Mouse (Mus musculus) forebrain, embryonic 16.5 days (tissue): ENCODE measurements around the gene Khnyn. TPM values are rescaled to one million over a fixed set of nuclear protein-coding genes. Genes with fewer than 3 reads are reported as not detected.

ENCODE experiments used
- ATAC-seq: fragments of 200-750 bp; cut with Nextera tagmentation; 2 replicates; pipeline ENCODE4 v1.8.0; 2017; ENCODE audit warnings: mild to moderate bottlenecking, moderate library complexity
- H3K27ac ChIP-seq: fragments of 300-500 bp; sonication (generic); 2 replicates; pipeline ENCODE4 v1.5.1; 2014; ENCODE audit warnings: low read length, control low read depth
- H3K27me3 ChIP-seq: fragments of 300-500 bp; sonication (generic); replicated peaks from 2 replicates; pipeline ENCODE4 v1.6.1; 2014; ENCODE audit warnings: low read length; ENCODE audit not compliant: control insufficient read depth, insufficient read depth
- H3K36me3 ChIP-seq: fragments of 300-500 bp; sonication (generic); 2 replicates; pipeline ENCODE4 v1.6.1; 2014; ENCODE audit not compliant: control insufficient read depth, insufficient read depth
- H3K4me1 ChIP-seq: fragments of 300-500 bp; sonication (generic); replicated peaks from 2 replicates; pipeline ENCODE4 v1.6.1; 2014; ENCODE audit warnings: low read length; ENCODE audit not compliant: control insufficient read depth, insufficient read depth
- H3K4me2 ChIP-seq: fragments of 300-500 bp; sonication (generic); 2 replicates; pipeline ENCODE4 v1.6.1; 2014; ENCODE audit warnings: mild to moderate bottlenecking, low read length, control low read depth
- H3K4me3 ChIP-seq: fragments of 300-500 bp; sonication (generic); replicated peaks from 2 replicates; pipeline ENCODE4 v1.5.1; 2014; ENCODE audit warnings: mild to moderate bottlenecking, low read length, control low read depth
- H3K9ac ChIP-seq: fragments of 300-500 bp; sonication (generic); replicated peaks from 2 replicates; pipeline ENCODE4 v1.6.1; 2014; ENCODE audit warnings: low read depth, low read length, control low read depth
- H3K9me3 ChIP-seq: fragments of 300-500 bp; sonication (generic); 2 replicates; pipeline ENCODE4 v1.6.1; 2016; ENCODE audit warnings: low read length; ENCODE audit not compliant: control insufficient read depth
- WGBS: fragments of 180-500 bp; shearing (Covaris S2); extraction: QIAGEN DNeasy Blood & Tissue Kit; methylation state at CpG from one replicate; pipeline ENCODE4 v1.1.7; 2014; 5-methylcytosine and 5-hydroxymethylcytosine counted together
- polyA plus RNA-seq: library from polyadenylated mRNA; unstranded; fragments of >200 nt; fragmentation: Nextera tagmentation; extraction: Ambion mirVana; gene quantifications from 2 replicates; pipeline ENCODE4 v1.2.1, GENCODE M21; 2015

Gene Khnyn
- polyA plus RNA-seq, 1 experiment from 2014 or later = 10.3 TPM

- Histone ChIP-seq H3K4me3 (no peak overlapping the region), H3K36me3 (no peaks in the 10 kb centered on the region), H3K27ac (no peak overlapping the region), H3K4me2 (no peak overlapping the region), H3K9me3 (no peaks in the 10 kb centered on the region), H3K4me1 (peaks cover 19% of the 10 kb centered on the region), H3K9ac (no peak overlapping the region), H3K27me3 (no peaks in the 10 kb centered on the region)
- 87% methylated on average over 8 of the region's 8 CpGs for WGBS
- ATAC-seq = no peak
Measured at GRCm38 (mm10) chr14:55880982-55881381, 3.8 kb upstream of the Khnyn start.

DNA sequence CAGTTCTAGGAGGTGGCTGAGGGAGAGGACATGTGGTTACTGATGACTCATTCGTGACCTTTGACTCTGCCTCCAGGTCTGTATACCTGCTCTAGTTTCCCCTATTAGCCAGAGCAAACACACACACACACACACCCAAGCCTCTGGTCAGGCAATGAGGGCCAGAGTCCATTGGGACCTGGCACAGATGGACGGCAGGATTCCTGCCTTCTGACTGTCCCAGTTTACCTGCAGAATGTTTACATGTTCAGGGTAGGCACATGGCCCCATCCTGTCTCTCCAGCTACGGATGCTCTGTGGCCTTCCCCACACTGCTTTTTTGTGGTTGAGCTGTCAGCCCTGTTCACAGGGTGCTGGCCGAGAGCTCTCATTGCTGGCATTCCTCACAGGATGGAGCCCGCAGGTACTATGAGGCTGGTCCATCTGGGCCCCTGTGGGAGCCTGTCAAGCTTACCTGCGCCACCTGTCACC lies 2.5 kb upstream of the Khnyn start:
- no peak for ATAC-seq
- H3K36me3 ChIP-seq = no peaks in the 10 kb centered on the region
- no peak overlapping the region for H3K4me3 ChIP-seq
- H3K27me3 ChIP-seq = no peaks in the 10 kb centered on the region
- H3K4me2 ChIP-seq = no peak overlapping the region
- H3K4me1 ChIP-seq = peaks cover 23% of the 10 kb centered on the region
- no peak overlapping the region for H3K27ac ChIP-seq
- no peaks in the 10 kb centered on the region for H3K9me3 ChIP-seq
- no peak overlapping the region for H3K9ac ChIP-seq
- WGBS = 79% methylated on average over 6 of the region's 6 CpGs

DNA sequence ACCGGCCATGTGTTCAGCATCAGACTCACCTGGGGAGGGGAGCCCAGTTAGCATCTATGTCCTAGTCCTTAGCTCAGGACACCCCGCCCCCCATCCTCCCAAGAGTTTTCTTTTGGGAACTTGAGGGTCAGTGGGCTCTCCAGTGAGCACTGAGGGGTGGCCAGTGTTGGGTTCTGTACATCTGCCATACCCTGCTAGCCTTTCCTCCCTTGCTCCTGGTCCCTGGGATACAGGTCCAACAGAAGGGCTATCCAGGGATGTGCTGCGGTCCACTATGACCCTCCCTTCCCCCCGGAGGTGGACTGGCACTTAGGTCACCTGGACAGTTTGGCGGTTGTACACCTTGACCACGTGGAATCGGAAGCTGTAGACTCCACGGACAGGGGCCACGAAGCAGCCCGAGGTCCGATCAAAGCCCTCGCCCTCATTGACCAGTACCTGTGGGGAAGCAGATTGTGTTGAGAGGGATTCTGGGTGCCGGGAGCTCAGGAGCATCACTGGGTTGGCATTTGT lies 1.5 kb upstream of the Khnyn start:
- H3K4me3 ChIP-seq = no peak overlapping the region
- H3K4me1 ChIP-seq = peaks cover 21% of the 10 kb centered on the region
- no peak overlapping the region for H3K4me2 ChIP-seq
- no peak overlapping the region for H3K27ac ChIP-seq
- no peak for ATAC-seq
- H3K9ac ChIP-seq = no peak overlapping the region
- H3K36me3 ChIP-seq = peaks cover 3% of the 10 kb centered on the region; the same call in 1 of the 2 replicates
- no peaks in the 10 kb centered on the region for H3K27me3 ChIP-seq
- WGBS = 97% methylated on average over 13 of the region's 13 CpGs
- H3K9me3 ChIP-seq = no peaks in the 10 kb centered on the region

DNA sequence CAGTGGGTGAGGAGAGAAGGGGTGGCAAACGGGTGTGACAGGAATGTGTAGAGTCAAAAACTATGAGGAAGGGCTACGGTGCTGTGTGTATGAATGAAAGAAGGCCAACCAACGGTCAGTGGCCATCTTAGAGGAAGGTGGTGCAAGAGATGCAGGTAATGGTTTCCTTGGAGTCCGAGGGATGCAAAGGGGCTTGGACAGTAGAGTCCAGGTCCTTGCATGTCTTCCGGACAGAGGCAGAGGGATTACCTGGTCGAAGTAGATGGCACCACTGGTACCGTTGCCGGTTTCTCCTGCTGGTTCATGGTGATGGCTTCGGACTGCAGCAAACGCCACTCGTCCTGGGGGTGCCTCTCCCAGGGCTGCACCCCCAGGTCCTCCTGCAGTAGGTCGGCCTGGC lies 1.1 kb upstream of the Khnyn start:
- Histone ChIP-seq H3K9ac (no peak overlapping the region), H3K9me3 (no peaks in the 10 kb centered on the region), H3K4me2 (no peak overlapping the region), H3K27ac (no peak overlapping the region), H3K4me3 (no peak overlapping the region), H3K36me3 (peaks cover 3% of the 10 kb centered on the region; the same call in 1 of the 2 replicates), H3K4me1 (peaks cover 21% of the 10 kb centered on the region), H3K27me3 (no peaks in the 10 kb centered on the region)
- no peak for ATAC-seq
- 88% methylated on average over 12 of the region's 12 CpGs for WGBS

GRCm38 (mm10) chr14:55884166-55884565 lies 581 bp upstream of the Khnyn start, which contains the start of gene Cbln3:
Cbln3 (minus strand) TSS chr14:55884392.
- Histone ChIP-seq H3K4me2 (peak within 1 kb of the TSS; percentile 88), H3K4me1 (peaks cover 21% of the 10 kb centered on the region), H3K4me3 (peak within 1 kb of the TSS; percentile 92), H3K27me3 (no peaks in the 10 kb centered on the region), H3K36me3 (peaks cover 3% of the 10 kb centered on the region; the same call in 1 of the 2 replicates), H3K9ac (peak within 1 kb of the TSS; percentile 90), H3K27ac (peak within 1 kb of the TSS; percentile 61), H3K9me3 (no peaks in the 10 kb centered on the region)
- 26% methylated on average over 4 of the region's 4 CpGs for WGBS
- ATAC-seq = peak; percentile 16

DNA sequence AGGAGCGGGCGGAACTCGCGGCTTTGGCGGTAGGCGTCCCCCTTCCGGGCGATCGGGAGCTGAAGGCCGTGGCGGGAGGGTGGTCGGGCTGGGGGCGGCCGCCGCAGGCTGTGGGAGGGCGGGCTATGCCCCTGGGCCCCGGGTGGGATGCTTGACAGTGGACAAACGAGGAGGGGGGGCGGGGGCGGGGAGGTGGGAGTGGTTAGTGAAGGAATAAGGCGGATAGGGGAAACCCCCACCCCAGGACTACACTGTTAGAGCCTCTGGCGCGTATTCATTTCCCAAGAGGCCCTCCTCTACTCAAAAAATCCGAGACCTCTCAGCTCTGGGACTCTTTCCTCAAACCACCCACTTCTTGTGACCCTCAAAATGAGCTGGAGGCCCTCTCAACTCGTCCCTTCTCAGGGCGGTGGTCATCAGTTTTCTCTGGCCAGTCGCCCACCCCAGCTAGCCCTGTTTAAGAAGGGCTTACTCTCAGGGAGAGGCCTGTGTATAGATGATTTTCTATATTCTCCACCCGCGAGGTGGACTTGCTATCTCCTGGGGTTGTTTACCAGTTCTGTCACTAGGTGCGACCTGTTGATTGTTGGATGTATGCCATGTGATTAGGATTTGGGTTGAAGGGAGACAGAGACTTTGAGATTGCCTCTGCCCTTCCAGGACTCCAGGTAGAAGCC lies 505 bp downstream of the Khnyn start:
- peak overlapping the region; percentile 61 for H3K27ac ChIP-seq
- peaks cover 21% of the 10 kb centered on the region for H3K4me1 ChIP-seq
- peak; percentile 63 for ATAC-seq
- peak overlapping the region; percentile 88 for H3K4me2 ChIP-seq
- H3K9ac ChIP-seq = peak overlapping the region; percentile 90
- WGBS = under 1% methylated on average over 21 of the region's 30 CpGs
- H3K4me3 ChIP-seq = peak overlapping the region; percentile 92
- H3K27me3 ChIP-seq = no peaks in the 10 kb centered on the region
- peaks cover 3% of the 10 kb centered on the region; the same call in 1 of the 2 replicates for H3K36me3 ChIP-seq
- H3K9me3 ChIP-seq = no peaks in the 10 kb centered on the region

DNA sequence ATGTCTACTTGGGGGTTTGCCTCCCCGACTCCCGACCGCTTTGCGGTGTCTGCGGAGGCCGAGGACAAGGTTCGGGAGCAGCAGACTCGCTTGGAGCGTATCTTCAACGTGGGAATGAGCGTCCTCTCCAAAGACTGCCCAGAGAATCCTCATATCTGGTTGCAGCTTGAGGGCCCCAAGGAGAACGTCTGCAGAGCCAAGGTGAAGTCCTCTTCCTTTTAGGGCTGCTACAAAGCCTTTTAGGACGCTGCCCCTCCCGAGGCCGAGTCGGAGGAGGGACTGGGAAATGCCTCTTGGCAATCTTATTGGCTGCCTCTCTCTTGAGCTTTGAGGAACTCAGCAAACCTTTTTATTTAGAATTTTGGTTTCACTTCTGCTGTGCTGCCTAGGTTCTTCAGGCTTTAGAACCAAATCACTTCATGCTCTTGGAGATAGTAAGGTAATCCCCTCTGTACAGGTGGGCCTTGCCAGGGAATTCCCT lies 1.1 kb downstream of the Khnyn start:
- Histone ChIP-seq H3K27me3 (no peaks in the 10 kb centered on the region), H3K4me3 (peak overlapping the region; percentile 92), H3K4me1 (peaks cover 21% of the 10 kb centered on the region), H3K36me3 (peaks cover 3% of the 10 kb centered on the region; the same call in 1 of the 2 replicates), H3K9me3 (no peaks in the 10 kb centered on the region), H3K4me2 (peak overlapping the region; percentile 88), H3K9ac (peak overlapping the region; percentile 90), H3K27ac (no peak overlapping the region)
- 9% methylated on average over 16 of the region's 16 CpGs for WGBS
- ATAC-seq = no peak

DNA sequence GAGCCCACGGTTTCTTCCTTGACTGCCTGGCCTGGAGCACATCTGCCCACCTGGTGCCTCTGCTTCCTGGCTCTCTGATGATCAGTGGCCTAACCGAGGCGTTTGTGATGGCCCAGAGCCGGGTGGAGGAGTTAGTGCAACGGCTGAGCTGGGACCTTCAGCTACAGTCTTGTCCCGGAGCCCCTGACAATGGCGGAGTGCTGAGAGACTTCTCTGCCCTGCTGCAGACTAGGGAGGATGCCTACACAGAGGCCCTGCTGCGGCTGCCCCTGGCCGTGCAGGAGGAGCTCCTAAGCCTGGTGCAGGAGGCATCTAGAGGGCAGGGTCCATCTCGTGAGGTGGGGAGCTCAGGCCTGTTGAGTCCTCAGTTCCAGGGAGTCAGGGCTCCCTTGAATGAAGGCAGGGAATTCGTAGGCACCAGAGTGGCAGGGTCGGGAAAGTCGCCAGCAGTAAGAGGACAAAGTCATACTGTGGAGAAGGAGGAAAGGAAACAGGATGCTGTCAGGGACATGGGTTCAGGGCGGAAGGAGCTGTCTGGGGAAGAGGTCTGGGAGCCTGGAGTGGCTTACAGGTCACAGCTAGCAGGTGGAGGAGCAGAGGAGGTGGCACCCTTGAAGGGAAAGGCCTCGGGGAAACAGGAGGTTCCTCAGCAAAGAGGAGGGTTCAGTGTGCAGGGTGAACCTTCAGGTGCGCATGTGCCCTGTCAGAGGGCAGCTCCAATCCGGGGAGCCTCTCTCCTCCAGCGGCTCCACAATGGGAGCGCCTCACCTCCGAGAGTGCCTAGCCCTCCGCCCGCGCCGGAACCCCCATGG lies 2.0 kb downstream of the Khnyn start:
- no peak for ATAC-seq
- Histone ChIP-seq H3K4me1 (peaks cover 21% of the 10 kb centered on the region), H3K27ac (no peak overlapping the region), H3K9me3 (no peaks in the 10 kb centered on the region), H3K4me3 (no peak overlapping the region), H3K36me3 (peaks cover 3% of the 10 kb centered on the region; the same call in 1 of the 2 replicates), H3K9ac (no peak overlapping the region), H3K4me2 (no peak overlapping the region), H3K27me3 (no peaks in the 10 kb centered on the region)
- 87% methylated on average over 24 of the region's 24 CpGs for WGBS

GRCm38 (mm10) chr14:55897671-55898070 lies 12.9 kb downstream of the Khnyn start:
- H3K9ac ChIP-seq = no peak overlapping the region
- H3K27ac ChIP-seq = no peak overlapping the region
- H3K9me3 ChIP-seq = no peaks in the 10 kb centered on the region
- ATAC-seq = no peak
- H3K4me2 ChIP-seq = no peak overlapping the region
- peaks cover 16% of the 10 kb centered on the region for H3K4me1 ChIP-seq
- WGBS = 95% methylated on average over 12 of the region's 12 CpGs
- no peaks in the 10 kb centered on the region for H3K27me3 ChIP-seq
- no peak overlapping the region for H3K4me3 ChIP-seq
- H3K36me3 ChIP-seq = peaks cover 4% of the 10 kb centered on the region; the same call in 1 of the 2 replicates
